Mouse (Mus musculus) cerebellum, adult 11-12 months (tissue): ENCODE measurements around the gene RPS10-NUDT3.

Experiments used
- DNase-seq: peaks from one replicate; pipeline ENCODE4 v3.0.0; 2022

The RPS10-NUDT3 gene

GRCm38 (mm10) chr17:27573772-27574320 lies 61.2 kb downstream of the RPS10-NUDT3 start:
- peak; percentile 61 for DNase-seq

GRCm38 (mm10) chr17:27571315-27571714 lies 63.7 kb downstream of the RPS10-NUDT3 start:
- DNase-seq: no peak

DNA sequence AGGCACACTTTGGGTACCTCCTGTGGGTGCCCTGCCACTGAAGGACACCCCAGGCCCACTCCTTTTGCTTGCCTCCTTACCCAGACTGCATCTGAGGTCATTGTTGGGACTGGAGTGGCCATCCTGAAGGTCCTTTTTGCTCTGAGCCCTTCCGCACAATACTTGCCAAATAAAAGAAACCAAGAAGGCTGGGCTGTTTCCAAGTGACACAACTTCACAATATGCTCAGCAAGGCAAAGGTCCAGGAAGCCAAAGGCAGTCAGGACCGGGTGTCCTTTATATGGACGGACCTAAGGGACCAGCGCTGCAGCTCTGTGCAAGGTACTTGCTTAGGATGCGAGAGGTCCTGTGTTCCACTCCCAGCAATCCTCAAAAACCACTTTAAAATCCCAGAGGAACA lies 66.8 kb downstream of the RPS10-NUDT3 start:
- DNase-seq: peak; percentile 61

GRCm38 (mm10) chr17:27565942-27566267 lies 69.1 kb downstream of the RPS10-NUDT3 start:
- DNase-seq: no peak

- DNase-seq: peak; percentile 98
These were observed 69.7 kb downstream of the RPS10-NUDT3 start, which contains the start of gene AI413582 for GRCm38 (mm10) chr17:27565163-27565941. Gene AI413582 (minus strand): TSS chr17:27565756.

- DNase-seq: peak; percentile 73
These were observed 70.4 kb downstream of the RPS10-NUDT3 start for GRCm38 (mm10) chr17:27564391-27565162.

DNA sequence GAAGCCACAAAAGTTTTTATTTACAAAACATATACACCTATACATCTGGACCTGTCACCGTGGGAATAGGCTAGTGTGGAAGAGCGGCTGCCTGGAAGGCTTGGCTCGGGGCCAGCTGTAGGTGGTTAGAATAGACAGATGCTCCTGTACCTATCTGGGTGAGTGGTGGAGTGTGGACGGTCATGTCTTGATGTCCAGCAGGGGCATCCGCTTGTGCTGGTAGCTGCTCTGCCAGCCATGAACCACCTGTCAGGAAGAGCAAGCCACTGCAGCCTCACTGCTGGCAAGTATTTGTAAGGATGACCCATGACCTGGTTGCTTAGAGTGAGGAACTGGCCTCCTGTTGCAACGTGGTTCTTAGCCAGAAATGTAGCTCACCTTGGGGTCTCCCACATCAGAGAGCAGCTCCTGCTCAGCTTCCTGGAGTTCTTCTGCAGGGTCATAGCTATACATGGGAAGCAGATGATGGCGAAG lies 71.2 kb downstream of the RPS10-NUDT3 start:
- DNase-seq: peak; percentile 77

GRCm38 (mm10) chr17:27561809-27562526 lies 73.1 kb downstream of the RPS10-NUDT3 start:
- DNase-seq: peak; percentile 57

DNA sequence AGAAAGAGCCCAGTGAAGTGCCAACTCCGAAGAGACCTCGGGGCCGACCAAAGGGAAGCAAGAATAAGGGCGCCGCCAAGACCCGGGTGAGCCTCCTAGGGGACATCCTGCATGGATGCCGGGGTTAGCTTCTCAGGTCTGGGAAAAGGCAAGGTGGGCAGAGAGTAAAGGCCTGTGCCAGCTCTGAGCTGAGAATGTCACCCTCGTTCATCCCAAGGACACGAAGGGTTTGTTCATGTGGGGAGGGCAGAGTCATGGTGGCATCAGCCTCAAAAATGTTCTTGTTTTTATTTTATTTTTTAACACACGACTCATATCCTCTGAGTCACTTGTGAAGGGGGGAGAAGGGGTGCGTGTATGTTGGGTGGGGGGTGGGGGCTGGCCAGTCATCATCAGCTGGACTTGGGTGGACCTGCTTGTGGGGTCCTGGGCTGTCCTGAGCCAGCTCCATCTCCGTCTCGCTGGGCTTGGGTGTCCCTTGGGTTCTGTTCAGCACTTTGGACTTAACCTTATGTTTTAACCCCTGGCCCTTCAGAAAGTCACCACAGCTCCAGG lies 74.0 kb downstream of the RPS10-NUDT3 start:
- no peak for DNase-seq

GRCm38 (mm10) chr17:27559596-27559995 lies 75.4 kb downstream of the RPS10-NUDT3 start:
- DNase-seq: no peak

- peak; percentile 63 for DNase-seq
These were observed 76.2 kb downstream of the RPS10-NUDT3 start for GRCm38 (mm10) chr17:27558845-27559244.

GRCm38 (mm10) chr17:27557927-27558661 lies 76.9 kb downstream of the RPS10-NUDT3 start:
- DNase-seq: peak; percentile 82

- peak; percentile 72 for DNase-seq
These were observed 77.7 kb downstream of the RPS10-NUDT3 start for GRCm38 (mm10) chr17:27557181-27557926.

DNA sequence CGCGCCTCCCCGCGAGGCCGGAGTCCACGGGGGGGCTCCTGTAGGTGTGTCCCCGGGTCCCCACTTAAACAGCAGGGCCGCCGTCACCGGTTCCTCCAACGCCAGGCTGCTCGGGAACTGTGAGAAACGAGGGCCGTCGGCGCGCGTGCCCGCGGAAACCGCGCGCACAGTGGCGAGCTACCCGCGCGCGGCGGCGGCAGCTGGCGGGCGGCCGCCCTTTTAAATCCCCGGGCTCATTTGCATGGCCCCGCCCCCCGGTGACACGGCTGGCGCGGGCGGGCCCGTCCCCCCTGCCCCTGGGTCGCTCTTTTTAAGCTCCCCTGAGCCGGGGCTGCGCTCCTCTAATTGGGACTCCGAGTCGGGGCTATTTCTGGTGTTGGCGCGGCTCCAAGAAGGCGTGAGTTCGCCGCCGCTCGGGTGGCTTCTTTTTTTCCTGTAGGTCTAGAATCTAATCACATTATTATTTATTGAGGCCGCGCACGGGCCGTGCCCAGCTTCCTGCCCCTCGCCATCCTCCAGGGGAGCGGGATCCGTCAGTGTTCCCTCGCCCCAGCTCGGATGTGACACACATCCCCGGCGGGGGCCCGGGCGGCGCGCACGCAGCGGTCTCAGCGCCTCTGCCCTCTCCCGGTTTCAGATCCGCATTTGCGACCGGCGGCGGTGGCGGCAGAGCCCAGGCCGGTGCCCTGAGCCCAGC lies 78.6 kb downstream of the RPS10-NUDT3 start, which contains the start of gene Hmga1:
Gene Hmga1, plus strand, starts transcription at position 183 of the 697 bp plus-strand sequence.
- DNase-seq: peak; percentile 90

DNA sequence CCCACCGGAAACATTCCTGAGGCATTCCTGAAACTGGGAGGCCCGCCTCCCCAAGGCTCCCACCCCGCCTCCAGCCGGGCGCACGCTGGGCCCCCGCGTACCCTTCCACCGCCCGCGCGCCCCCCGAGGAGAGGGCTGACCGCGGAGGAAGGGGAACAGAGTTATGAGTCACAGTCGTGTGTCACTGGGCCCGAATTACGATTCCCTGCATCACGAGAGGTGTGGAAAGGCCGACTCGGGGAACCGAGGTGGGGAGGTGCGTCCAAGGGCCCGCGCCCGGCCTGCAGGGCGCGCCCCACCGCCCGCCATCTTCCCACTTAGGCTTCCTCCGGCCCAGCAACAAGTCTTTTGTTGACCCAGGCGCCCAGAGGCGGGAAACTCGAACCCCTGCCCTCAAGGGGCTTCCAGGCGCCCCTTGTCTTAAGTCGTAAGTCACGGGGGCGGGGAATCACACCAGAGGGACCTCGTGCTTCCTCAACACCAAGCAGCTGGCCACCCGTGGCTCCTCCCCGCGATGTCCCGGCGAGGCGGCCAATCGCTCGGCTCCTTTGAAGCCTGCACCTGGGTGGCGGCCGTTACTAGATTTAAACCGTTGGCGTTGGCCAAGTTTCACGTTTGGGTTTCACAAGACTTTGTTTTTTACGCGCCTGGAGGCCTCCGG lies 79.4 kb downstream of the RPS10-NUDT3 start:
- peak; percentile 78 for DNase-seq

DNA sequence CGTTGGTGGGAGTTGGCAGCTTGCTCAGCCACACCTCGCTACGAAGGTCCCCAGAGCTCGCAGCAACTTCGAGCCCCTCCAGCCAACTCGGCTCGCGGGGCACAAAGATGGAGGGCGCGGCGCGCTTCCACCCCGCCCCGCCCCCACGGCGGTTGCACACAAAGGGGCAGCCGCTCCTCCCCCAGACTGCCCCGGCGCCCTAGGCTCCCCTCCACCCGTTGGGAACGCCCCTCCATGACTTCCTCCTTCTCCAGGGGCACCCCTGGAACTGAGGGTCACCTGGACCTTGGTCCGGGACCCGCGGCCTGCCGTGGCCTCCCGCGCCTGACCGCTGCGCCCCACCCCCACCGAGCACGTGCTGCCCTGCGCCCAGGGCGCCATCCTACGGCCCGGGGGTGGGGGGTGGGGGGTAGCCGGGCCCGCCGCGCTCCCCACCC lies 79.9 kb downstream of the RPS10-NUDT3 start:
- DNase-seq: peak; percentile 74

DNA sequence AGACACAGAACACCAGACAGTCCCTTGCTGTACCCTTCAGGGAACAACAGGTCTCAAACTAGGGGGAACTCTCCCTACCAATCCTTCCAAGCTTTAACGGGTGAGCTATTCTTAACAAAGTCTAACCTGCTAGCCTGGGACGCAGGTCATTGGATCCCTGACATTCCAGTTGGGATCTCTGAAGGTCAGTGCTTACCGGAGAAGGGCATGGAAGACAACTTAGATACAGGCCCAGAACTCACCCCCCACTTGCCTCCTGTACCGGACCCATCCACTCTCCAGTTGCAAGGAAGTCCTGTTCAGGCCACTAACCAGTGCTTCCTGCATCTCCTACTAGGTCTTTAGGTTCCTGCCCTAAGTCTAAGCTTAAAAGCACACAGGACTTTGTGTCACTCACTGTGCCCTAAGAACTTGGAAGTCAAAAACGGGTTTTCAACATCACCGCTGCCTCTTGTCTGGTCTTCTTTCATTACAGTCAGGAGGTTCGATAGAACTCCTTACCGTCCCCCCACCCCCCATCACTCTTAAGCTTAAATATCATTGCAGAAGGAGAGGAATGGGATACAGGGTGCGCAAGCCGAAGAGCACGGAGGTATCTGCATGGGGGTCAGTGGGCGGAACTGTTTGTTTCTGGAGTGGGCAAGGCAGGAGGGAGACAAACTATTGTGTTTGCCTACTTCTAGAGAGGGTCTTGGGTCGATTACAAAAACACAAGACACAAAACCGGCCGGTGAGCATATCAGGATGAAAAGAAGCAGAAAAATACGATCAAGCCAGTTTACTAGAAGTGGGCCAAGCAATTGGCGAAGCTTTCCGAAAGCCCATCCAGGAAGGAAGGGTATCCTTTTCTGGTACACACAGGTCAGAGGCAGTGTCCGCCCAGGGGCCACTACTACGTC lies 80.7 kb downstream of the RPS10-NUDT3 start:
- no peak for DNase-seq
